Mouse (Mus musculus): Measurements from ENCODE around the gene Pcnp.
"Not testable (repeated sequence)": the region's sequence is repeated elsewhere in the genome, so short reads cannot be mapped to it uniquely, and the experiment has no call there.

The Pcnp gene

GRCm38 (mm10) chr16:55967221-55967620 lies 62.3 kb downstream of the Pcnp start:
- DNase-seq (ENCODE audit: low read depth): no peak

DNA sequence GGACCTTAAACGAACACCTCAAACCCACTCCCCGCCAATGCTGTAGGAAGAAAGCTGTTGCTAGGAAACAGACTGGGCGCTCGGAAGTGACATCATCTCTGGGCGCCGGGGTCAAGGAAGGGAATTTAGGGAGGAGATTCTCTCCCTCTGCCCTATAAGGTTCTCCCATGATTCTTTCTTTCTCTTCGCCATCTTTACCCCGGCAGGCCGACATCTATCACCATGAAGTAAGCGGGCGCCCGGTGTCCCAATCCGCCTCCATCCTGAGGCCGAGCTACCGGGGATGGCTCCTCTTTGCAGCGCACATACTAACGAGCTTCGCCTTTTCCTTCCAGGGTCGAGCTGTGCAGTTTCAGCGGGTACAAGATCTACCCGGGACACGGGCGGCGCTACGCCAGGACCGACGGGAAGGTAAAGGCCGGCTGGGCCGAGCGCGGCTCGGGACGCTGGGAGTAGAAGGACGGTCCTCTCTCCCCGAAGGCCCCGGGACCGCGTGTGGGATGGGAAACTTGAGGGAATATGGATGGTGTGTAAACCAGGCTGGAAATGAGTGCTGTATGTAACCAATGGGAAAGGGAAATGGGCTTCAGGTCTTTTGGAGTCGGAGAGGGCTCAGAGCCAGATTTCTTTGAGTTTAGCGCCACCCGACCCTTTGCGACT lies 63.2 kb downstream of the Pcnp start, which contains the start of gene Rpl24:
Gene Rpl24 (plus strand): TSS at position 64 of the 660 bp plus-strand sequence.
- DNase-seq (ENCODE audit: low read depth): peak; percentile 83

GRCm38 (mm10) chr16:55964126-55964949 lies 65.2 kb downstream of the Pcnp start:
- no peak for DNase-seq (ENCODE audit: low read depth)

- not testable (repeated sequence) for DNase-seq (ENCODE audit: low read depth)
These were observed 66.5 kb downstream of the Pcnp start for GRCm38 (mm10) chr16:55963068-55963467.

Measured in fibroblast of lung, adult 2 months (primary cell).